Mouse (Mus musculus) thymus, adult 2 months (tissue): ENCODE results near the gene Ap3b1.

Experiments
- CTCF ChIP-seq: fragments of 200-500 bp; IDR thresholded peaks from 2 replicates; pipeline ENCODE4 v1.5.1; 2012; ENCODE audit warnings: mild to moderate bottlenecking, control low read depth, low read length, moderate library complexity, borderline replicate concordance; ENCODE audit not compliant: control insufficient read depth, poor library complexity, insufficient read depth; ENCODE audit errors: extremely low read depth
- POLR2A ChIP-seq: fragments of 200-500 bp; IDR thresholded peaks from 2 replicates; pipeline ENCODE4 v1.6.1; 2012; ENCODE audit warnings: mild to moderate bottlenecking, low read length, control low read depth, moderate library complexity; ENCODE audit not compliant: control insufficient read depth, poor library complexity, insufficient read depth; ENCODE audit errors: extremely low read depth

GRCm38 (mm10) chr13:94550037-94550436, 191.3 kb downstream of the Ap3b1 start:
- TF ChIP-seq CTCF (no peak), POLR2A (no peak)
